Mouse (Mus musculus) ovary, postnatal 14 days (tissue): ENCODE results near the gene Pi4k2a.
A peak's percentile ranks its signal among the peaks of the same experiment; 100 is the strongest.

ENCODE experiments used
- DNase-seq: peaks from one replicate; pipeline ENCODE4 v3.0.0; 2022; ENCODE audit warnings: low spot score

The Pi4k2a gene

GRCm38 (mm10) chr19:42089748-42090595 is at the start of gene Pi4k2a:
Pi4k2a (plus strand) TSS chr19:42090470.
- DNase-seq = peak; percentile 94

- no peak for DNase-seq
These were observed 46.3 kb upstream of the Pi4k2a start for GRCm38 (mm10) chr19:42043988-42044387.

- peak; percentile 56 for DNase-seq
These were observed 44.8 kb upstream of the Pi4k2a start, which contains the start of gene Hoga1 for GRCm38 (mm10) chr19:42045269-42046102. Hoga1 (plus strand) TSS chr19:42045610.

DNA sequence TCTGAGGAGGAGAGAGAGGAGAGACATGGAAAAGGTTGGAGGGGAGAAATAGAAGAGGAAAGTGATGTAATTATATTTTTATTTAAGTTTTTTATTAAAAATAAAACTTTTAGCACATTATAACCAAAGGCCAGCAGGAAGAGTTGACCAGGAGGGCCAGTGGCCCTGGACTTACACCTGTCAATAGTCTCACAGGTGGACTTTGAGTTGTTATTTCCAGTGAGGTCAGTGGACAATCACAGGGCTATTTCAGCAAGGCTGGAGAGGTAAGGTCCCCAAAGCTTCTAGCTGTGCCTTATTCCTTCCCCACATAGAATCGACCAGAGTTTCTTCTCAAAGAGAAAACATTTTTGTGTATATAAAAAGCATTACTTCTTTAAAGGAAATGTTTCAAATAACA is 40.0 kb upstream of the Pi4k2a start:
- no peak for DNase-seq

DNA sequence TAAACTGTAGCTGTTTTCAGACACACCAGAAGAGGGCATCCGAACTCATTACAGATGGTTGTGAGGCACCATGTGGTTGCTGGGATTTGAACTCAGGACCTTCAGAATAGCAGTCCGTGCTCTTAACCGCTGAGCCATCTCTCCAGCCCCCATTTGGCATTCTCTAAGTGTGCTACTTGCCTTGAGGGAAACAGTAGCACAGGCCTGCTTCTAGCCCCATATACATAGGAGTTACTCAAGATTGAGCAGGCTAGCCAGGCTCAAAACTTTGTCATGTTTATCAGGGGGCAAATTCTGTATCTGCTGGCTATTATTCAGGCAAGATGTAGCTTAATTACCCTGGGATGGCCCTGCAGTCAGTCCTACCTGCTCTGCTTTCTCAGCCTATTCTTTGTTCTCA is 38.9 kb upstream of the Pi4k2a start:
- DNase-seq = no peak

DNA sequence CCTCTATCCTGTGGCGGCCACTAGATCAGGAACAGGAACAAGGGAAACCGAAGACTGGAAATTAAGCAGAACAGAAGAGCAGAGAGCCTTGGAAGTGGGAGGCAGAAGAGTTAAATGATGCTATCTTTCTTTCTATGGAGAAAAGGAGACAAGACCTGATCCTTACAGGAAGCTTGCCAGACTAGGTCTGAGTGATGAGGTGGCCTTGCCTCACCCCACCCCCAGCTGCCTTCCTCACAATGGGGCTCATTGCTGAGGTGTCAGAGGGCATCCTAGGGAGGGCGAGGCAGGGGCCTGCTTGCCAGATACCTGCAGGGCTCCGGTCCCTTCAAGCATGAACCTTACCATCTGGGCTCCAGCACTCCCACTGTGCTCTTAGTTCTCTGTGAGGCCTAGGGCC is 38.3 kb upstream of the Pi4k2a start, which contains the start of gene 4933411K16Rik:
Gene 4933411K16Rik (plus strand): TSS at position 301 of the 400 bp plus-strand sequence.
- DNase-seq = no peak

- no peak for DNase-seq
These were observed 36.0 kb upstream of the Pi4k2a start for GRCm38 (mm10) chr19:42054255-42054654.

GRCm38 (mm10) chr19:42055881-42056280 is 34.4 kb upstream of the Pi4k2a start:
- DNase-seq = peak; percentile 45

DNA sequence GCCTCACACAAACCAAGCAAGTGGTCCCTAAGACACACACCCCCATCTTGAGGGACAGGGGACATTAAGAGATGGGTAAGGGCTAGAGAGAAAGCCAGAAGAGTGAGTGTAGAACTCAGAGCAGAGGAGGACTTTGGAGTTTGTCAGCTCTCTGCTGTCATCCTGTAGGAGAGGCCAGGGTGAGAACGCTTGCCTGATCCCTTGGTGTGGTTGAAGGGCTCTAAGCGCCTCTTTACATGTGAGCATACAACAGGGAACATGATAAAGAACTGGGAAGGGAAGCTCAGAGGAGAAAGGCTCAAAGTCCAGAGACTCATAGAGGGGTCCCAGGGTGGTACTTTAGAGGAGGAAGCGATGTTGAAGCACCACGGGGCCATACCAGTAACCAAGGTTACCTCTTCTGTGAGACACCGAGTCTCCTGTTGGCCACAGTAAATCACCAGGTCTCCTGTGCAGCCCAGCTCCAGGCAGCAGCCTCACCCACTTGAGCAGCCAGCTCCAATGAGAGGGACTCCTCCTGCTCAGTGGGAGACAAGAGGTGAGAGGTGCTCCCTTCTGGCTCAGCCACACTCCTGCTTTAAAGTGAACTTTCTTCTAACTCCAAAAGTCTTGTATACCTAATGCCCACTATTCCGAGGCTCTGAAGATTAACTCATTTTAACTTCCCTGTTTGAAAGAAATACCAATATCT is 33.4 kb upstream of the Pi4k2a start:
- no peak for DNase-seq

DNA sequence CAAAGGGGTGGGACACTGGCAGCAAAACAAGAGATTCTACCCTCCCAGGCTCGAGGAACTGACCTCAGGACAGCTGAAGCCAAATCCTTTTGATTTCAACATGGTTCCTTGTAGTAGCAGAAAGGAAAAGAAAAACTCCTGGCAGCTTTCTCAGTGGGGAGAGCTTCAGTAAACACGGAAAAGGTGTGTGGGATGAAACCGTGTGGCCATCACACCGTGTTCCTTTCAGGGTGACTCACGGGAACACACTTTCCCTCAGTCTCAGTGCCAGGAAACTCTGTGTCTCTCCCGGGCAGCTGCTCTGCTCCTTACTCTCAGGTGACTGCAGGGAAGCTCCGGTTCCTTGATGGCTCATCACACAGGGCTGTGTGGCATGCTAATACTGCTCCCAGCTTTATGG is 31.8 kb upstream of the Pi4k2a start:
- DNase-seq = no peak

GRCm38 (mm10) chr19:42061443-42061842 is 28.8 kb upstream of the Pi4k2a start:
- no peak for DNase-seq

GRCm38 (mm10) chr19:42068441-42069240 is 21.6 kb upstream of the Pi4k2a start:
- no peak for DNase-seq

- no peak for DNase-seq
These were observed 21.1 kb upstream of the Pi4k2a start for GRCm38 (mm10) chr19:42069241-42069525.

DNA sequence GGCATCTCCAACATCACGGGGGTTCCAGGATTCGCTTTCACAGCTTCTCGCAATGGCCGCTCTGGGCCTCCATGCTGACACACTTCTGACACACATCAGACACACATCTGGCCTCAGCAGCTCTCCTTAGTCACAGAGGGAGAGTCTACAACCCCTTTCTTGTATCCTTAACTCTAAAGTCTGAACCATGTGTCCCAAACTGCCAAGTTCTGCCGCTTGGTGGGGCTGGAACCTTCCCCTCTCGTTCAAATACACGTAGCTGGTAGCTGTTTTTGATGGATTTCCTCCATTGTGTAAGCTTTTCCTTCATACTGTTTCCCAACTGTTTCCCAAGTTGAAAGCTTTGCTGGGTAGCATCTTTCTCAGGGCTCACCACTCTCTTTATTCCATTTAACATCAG is 19.0 kb upstream of the Pi4k2a start:
- DNase-seq = no peak

GRCm38 (mm10) chr19:42071886-42072608 is 18.2 kb upstream of the Pi4k2a start:
- no peak for DNase-seq

DNA sequence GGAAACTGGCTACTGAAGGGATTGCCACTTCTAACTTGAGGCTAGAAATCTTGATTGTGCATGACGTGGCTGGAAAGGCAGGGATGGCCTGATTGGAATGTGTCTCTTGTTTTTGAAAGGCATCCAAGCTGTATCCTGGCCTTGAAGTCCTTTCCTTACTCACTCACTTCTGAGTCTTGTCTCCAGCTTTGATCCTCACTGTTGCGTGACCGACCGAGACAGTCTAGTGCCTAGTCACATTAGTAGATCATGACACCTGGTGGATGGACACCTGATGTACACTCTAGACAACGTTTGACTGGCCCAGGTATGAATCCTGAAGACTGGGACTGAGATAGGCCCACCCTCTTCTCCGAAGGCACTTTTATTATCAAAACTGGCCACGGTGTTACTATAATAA is 17.5 kb upstream of the Pi4k2a start:
- DNase-seq = no peak

- no peak for DNase-seq
These were observed 15.2 kb upstream of the Pi4k2a start for GRCm38 (mm10) chr19:42075051-42075450.

DNA sequence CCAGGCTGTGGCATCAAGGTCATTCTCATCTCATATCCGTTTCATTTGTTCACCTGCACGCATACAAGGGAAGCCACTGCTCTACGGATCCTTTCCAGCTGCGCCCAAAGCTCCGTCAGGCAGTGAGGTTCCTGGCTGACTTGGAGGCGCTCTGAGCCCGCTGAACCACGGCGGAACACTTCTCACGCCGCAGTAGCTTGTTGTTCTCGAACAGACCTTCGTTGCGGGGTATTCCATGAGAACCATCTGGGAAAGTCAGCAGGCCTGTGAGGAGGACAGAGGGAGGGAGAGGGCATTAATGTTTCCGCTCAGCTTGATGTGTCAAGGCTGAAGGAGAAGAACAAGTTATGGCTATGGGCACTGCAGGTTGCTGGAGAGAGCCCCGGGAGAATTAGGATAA is 14.3 kb upstream of the Pi4k2a start:
- no peak for DNase-seq

GRCm38 (mm10) chr19:42078566-42078965 is 11.7 kb upstream of the Pi4k2a start:
- DNase-seq = no peak

- DNase-seq = no peak
These were observed 11.3 kb upstream of the Pi4k2a start for GRCm38 (mm10) chr19:42079006-42079405.

- DNase-seq = no peak
These were observed 10.3 kb upstream of the Pi4k2a start for GRCm38 (mm10) chr19:42079950-42080349.
